Mouse (Mus musculus): ENCODE measurements at regions not wholly inside any gene's neighbourhood (a gene's known extent, or its start where the extent isn't known, plus 50 kb on each side); places are given as distances from the start of the nearest gene placed in this dataset.

DNA sequence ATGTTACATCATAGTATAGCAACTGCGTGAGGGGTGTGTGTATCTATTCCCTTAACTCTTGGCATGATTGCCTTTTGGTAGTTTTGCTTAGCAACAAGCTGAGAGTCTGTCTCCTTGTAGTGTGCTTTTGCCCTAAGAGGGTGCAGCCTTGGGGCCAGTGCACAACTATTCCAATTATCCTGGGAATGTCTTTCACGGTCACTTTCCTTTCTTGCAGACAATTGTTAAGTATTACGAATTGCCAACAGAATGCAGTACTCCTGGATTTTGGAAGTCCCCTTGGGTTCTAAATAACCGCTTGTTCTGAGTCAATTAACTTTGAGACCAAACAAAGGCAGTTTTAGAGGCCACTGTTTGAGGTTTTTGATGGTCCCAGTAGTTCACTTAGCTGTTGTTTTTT, 242.1 kb upstream of the Ano5 start:
- H3K4me2 ChIP-seq (replicated peaks; ENCODE audit: low read depth): no peak overlapping the region
- no peak for ATAC-seq
- WGBS: 41% methylated on average over 4 of the region's 4 CpGs

DNA sequence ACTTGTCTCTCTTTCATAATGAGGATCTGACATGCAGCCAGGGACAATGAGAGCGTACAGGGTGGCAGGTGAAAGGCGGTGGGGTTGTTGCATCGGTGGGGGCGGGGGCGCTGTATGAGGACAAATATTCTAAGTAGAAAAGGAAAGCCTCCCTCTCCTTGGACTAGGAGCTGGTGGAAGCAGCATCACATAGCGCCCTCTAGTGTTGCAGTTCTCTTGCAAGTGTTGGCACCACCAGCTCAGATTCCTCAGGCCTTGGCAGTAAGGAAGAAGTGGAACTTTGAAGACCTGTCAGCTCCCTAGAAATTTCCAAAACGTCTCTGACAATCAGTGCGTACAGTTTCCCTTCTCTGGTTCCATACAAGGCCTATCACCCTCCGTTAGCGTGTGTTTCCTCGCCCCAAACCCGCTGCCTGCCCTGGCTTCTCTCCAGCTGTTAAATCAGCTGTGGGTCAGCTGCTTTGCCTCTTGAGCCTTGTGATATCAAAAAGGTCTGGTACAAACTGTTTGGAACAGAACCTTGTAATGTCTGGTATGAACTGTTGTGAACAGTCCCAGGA, 240.2 kb upstream of the Ano5 start:
- no peak overlapping the region for H3K4me3 ChIP-seq (ENCODE audit: low read depth, low read length)
- no peak overlapping the region for H3K27ac ChIP-seq (ENCODE audit: low read depth, low read length)
- 66% methylated on average over 12 of the region's 12 CpGs for WGBS
- H3K9ac ChIP-seq (ENCODE audit: low read depth, low read length): no peak overlapping the region
- peak; percentile 31 for TF ChIP-seq CTCF (IDR thresholded peaks at IDR 0.05; ENCODE audit: low read depth)
- H3K4me1 ChIP-seq (replicated peaks; ENCODE audit: control insufficient read depth, insufficient read depth, low read length): no peaks in the 10 kb centered on the region
- no peak overlapping the region for H3K4me2 ChIP-seq (replicated peaks; ENCODE audit: low read depth)
- ATAC-seq: no peak
- H3K36me3 ChIP-seq (ENCODE audit: control insufficient read depth, insufficient read depth): no peaks in the 10 kb centered on the region
- H3K9me3 ChIP-seq (ENCODE audit: control insufficient read depth): no peaks in the 10 kb centered on the region
- H3K27me3 ChIP-seq (replicated peaks; ENCODE audit: control insufficient read depth, insufficient read depth, low read length): no peaks in the 10 kb centered on the region

More for the DNA sequence above, 242.1 kb upstream of the Ano5 start:
- Histone ChIP-seq H3K36me3 (ENCODE audit: control insufficient read depth, insufficient read depth) (no peaks in the 10 kb centered on the region), H3K4me1 (replicated peaks; ENCODE audit: control insufficient read depth, insufficient read depth, low read length) (no peaks in the 10 kb centered on the region), H3K27ac (ENCODE audit: low read depth, low read length) (no peak overlapping the region), H3K4me3 (ENCODE audit: low read depth, low read length) (no peak overlapping the region), H3K9me3 (ENCODE audit: control insufficient read depth) (no peaks in the 10 kb centered on the region), H3K9ac (ENCODE audit: low read depth, low read length) (no peak overlapping the region), H3K27me3 (replicated peaks; ENCODE audit: control insufficient read depth, insufficient read depth, low read length) (no peaks in the 10 kb centered on the region)
- no peak for TF ChIP-seq CTCF (IDR thresholded peaks at IDR 0.05; ENCODE audit: low read depth)

DNA sequence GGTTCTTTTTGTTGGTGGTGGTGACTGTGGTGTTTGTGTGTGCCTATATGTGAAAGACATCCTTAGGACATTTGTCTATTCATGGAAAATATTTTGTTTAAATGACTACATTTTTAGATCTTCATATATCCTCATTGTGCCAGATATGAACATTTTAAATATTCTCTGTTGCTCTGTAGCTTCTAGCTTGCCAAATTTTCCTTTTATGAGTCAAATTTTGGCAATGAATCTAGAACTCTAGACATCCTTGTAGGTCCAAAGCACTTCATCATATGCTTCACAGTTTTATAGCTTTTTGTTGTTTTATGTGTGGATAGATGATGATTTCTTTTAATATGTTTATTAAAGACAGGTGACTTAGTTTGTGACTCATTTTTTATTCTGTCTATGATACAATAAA, 229.4 kb upstream of the Ano5 start:
- Histone ChIP-seq H3K4me3 (ENCODE audit: low read depth, low read length) (no peak overlapping the region), H3K36me3 (ENCODE audit: control insufficient read depth, insufficient read depth) (no peaks in the 10 kb centered on the region), H3K9me3 (ENCODE audit: control insufficient read depth) (no peaks in the 10 kb centered on the region), H3K9ac (ENCODE audit: low read depth, low read length) (no peak overlapping the region), H3K27me3 (replicated peaks; ENCODE audit: control insufficient read depth, insufficient read depth, low read length) (no peaks in the 10 kb centered on the region), H3K27ac (ENCODE audit: low read depth, low read length) (no peak overlapping the region), H3K4me1 (replicated peaks; ENCODE audit: control insufficient read depth, insufficient read depth, low read length) (no peaks in the 10 kb centered on the region), H3K4me2 (replicated peaks; ENCODE audit: low read depth) (no peak overlapping the region)
- TF ChIP-seq CTCF (IDR thresholded peaks at IDR 0.05; ENCODE audit: low read depth): no peak
- no peak for ATAC-seq

DNA sequence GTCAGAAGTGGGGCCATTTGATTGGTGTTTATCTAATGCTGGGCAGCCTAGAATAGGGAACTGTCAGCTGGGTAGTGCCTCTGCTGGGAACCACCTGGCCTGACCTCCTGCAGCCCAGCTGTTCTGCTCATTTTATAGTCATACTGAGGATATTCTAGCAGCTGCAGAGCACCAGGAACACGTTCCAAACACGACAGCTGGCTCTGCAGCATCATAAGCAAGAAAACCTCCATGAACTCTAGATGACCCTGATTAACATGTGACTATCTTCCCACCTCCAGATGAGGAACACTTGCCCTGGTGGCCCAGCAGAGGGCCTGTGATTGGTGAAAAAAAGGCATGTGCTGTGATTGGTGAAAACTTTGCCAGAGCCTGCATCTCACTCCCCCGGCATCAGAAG, 210.6 kb upstream of the Ano5 start:
- Histone ChIP-seq H3K27me3 (replicated peaks; ENCODE audit: control insufficient read depth, insufficient read depth, low read length) (no peaks in the 10 kb centered on the region), H3K4me1 (replicated peaks; ENCODE audit: control insufficient read depth, insufficient read depth, low read length) (no peaks in the 10 kb centered on the region), H3K27ac (ENCODE audit: low read depth, low read length) (no peak overlapping the region)

DNA sequence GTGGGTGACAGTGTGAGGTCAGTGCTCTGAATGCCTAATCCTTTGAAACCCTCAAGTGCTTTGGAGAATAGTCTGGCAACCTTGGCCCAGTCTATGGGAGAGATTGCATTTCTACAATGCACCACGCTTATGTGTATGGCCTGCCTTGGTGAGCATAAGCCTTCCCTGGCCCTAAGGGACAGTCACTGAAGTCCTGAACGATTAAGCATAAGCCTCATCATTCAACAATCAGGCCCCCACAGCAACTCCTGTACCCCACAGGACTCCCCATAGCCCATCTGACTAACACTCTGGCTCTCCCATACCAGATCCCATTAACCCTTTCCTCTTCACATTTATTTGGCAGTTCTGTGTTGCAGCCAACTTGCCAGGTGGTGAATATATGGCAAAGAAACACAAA, 203.1 kb upstream of the Ano5 start:
- no peak overlapping the region for H3K9ac ChIP-seq (ENCODE audit: low read depth, low read length)
- WGBS: 81% methylated on average over 2 of the region's 2 CpGs

More for the DNA sequence above, 210.6 kb upstream of the Ano5 start:
- H3K4me2 ChIP-seq (replicated peaks; ENCODE audit: low read depth): no peak overlapping the region
- no peak overlapping the region for H3K4me3 ChIP-seq (ENCODE audit: low read depth, low read length)
- no peak for ATAC-seq
- TF ChIP-seq CTCF (IDR thresholded peaks at IDR 0.05; ENCODE audit: low read depth): no peak
- no peaks in the 10 kb centered on the region for H3K36me3 ChIP-seq (ENCODE audit: control insufficient read depth, insufficient read depth)
- H3K9me3 ChIP-seq (ENCODE audit: control insufficient read depth): no peaks in the 10 kb centered on the region
- WGBS: 27% methylated on average over 3 of the region's 3 CpGs
- no peak overlapping the region for H3K9ac ChIP-seq (ENCODE audit: low read depth, low read length)

DNA sequence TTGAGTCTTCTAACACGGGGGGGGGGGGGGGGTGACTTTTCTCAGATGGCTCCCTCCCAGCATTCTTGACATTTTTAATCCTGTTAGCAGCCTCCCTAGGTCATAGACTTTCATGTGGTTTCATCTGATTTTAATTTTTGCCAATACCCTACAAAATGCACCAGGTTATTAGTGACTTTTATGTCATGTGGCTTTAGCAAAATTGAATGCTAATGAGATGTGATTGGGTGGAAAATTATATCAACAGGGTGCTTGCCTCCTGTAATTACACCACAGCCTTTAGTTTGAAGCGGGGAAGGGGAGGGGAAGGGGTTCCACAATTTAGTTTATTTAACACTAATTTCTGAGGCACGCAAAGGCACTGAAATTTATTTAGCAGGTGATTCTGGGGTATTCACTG, 200.6 kb upstream of the Ano5 start:
- Histone ChIP-seq H3K9ac (ENCODE audit: low read depth, low read length) (no peak overlapping the region), H3K27ac (ENCODE audit: low read depth, low read length) (no peak overlapping the region), H3K4me3 (ENCODE audit: low read depth, low read length) (no peak overlapping the region), H3K27me3 (replicated peaks; ENCODE audit: control insufficient read depth, insufficient read depth, low read length) (no peaks in the 10 kb centered on the region), H3K36me3 (ENCODE audit: control insufficient read depth, insufficient read depth) (no peaks in the 10 kb centered on the region), H3K4me2 (replicated peaks; ENCODE audit: low read depth) (no peak overlapping the region), H3K9me3 (ENCODE audit: control insufficient read depth) (no peaks in the 10 kb centered on the region), H3K4me1 (replicated peaks; ENCODE audit: control insufficient read depth, insufficient read depth, low read length) (no peaks in the 10 kb centered on the region)
- 53% methylated on average over 3 of the region's 3 CpGs for WGBS
- no peak for TF ChIP-seq CTCF (IDR thresholded peaks at IDR 0.05; ENCODE audit: low read depth)
- no peak for ATAC-seq

More for the DNA sequence above, 203.1 kb upstream of the Ano5 start:
- H3K4me3 ChIP-seq (ENCODE audit: low read depth, low read length): no peak overlapping the region
- H3K27ac ChIP-seq (ENCODE audit: low read depth, low read length): no peak overlapping the region
- no peak for TF ChIP-seq CTCF (IDR thresholded peaks at IDR 0.05; ENCODE audit: low read depth)
- no peaks in the 10 kb centered on the region for H3K4me1 ChIP-seq (replicated peaks; ENCODE audit: control insufficient read depth, insufficient read depth, low read length)
- no peak for ATAC-seq
- no peaks in the 10 kb centered on the region for H3K27me3 ChIP-seq (replicated peaks; ENCODE audit: control insufficient read depth, insufficient read depth, low read length)
- no peak overlapping the region for H3K4me2 ChIP-seq (replicated peaks; ENCODE audit: low read depth)
- no peaks in the 10 kb centered on the region for H3K9me3 ChIP-seq (ENCODE audit: control insufficient read depth)
- no peaks in the 10 kb centered on the region for H3K36me3 ChIP-seq (ENCODE audit: control insufficient read depth, insufficient read depth)

Data from intestine, postnatal 0 days (tissue).